Mouse (Mus musculus): Measurements from ENCODE around the gene Fkbp2. TPM values are rescaled to one million over a fixed set of nuclear protein-coding genes. Genes with fewer than 3 reads are reported as not detected.

The Fkbp2 gene
- polyA plus RNA-seq, 1 experiment from 2014 or later = 192 TPM

- H3K4me1 ChIP-seq (ENCODE audit: control insufficient read depth, insufficient read depth, low read depth, low read length) = no peaks in the 10 kb centered on the region
- no peak overlapping the region for H3K9ac ChIP-seq (ENCODE audit: low read depth, low read length)
- H3K36me3 ChIP-seq (ENCODE audit: control insufficient read depth, insufficient read depth, low read length) = no peaks in the 10 kb centered on the region
- no peak overlapping the region for H3K27ac ChIP-seq (ENCODE audit: low read depth, low read length)
- H3K9me3 ChIP-seq (ENCODE audit: control insufficient read depth, low read length) = no peaks in the 10 kb centered on the region
- no peaks in the 10 kb centered on the region for H3K27me3 ChIP-seq (replicated peaks; ENCODE audit: control insufficient read depth, insufficient read depth, low read length)
- ATAC-seq = no peak
- 84% methylated on average over 4 of the region's 4 CpGs for WGBS
- H3K4me3 ChIP-seq (ENCODE audit: low read length) = no peak overlapping the region
- no peak overlapping the region for H3K4me2 ChIP-seq (ENCODE audit: low read length)
Observed at GRCm38 (mm10) chr19:7012426-7012825, 32.1 kb upstream of the Fkbp2 start.

- H3K4me3 ChIP-seq (ENCODE audit: low read length) = no peak overlapping the region
- H3K9me3 ChIP-seq (ENCODE audit: control insufficient read depth, low read length) = no peaks in the 10 kb centered on the region
- no peak overlapping the region for H3K9ac ChIP-seq (ENCODE audit: low read depth, low read length)
- H3K4me2 ChIP-seq (ENCODE audit: low read length) = no peak overlapping the region
- no peaks in the 10 kb centered on the region for H3K4me1 ChIP-seq (ENCODE audit: control insufficient read depth, insufficient read depth, low read depth, low read length)
- H3K27me3 ChIP-seq (replicated peaks; ENCODE audit: control insufficient read depth, insufficient read depth, low read length) = no peaks in the 10 kb centered on the region
- no peaks in the 10 kb centered on the region for H3K36me3 ChIP-seq (ENCODE audit: control insufficient read depth, insufficient read depth, low read length)
- WGBS = 87% methylated on average over 9 of the region's 9 CpGs
- no peak for ATAC-seq
- H3K27ac ChIP-seq (ENCODE audit: low read depth, low read length) = no peak overlapping the region
Observed at GRCm38 (mm10) chr19:7006892-7007593, 26.7 kb upstream of the Fkbp2 start.

- H3K4me2 ChIP-seq (ENCODE audit: low read length) = no peak overlapping the region
- no peak overlapping the region for H3K27ac ChIP-seq (ENCODE audit: low read depth, low read length)
- no peaks in the 10 kb centered on the region for H3K9me3 ChIP-seq (ENCODE audit: control insufficient read depth, low read length)
- no peaks in the 10 kb centered on the region for H3K27me3 ChIP-seq (replicated peaks; ENCODE audit: control insufficient read depth, insufficient read depth, low read length)
- no peak overlapping the region for H3K4me3 ChIP-seq (ENCODE audit: low read length)
- WGBS = 97% methylated on average over 19 of the region's 19 CpGs
- no peak for ATAC-seq
- H3K36me3 ChIP-seq (ENCODE audit: control insufficient read depth, insufficient read depth, low read length) = peaks cover 16% of the 10 kb centered on the region
- peaks cover 23% of the 10 kb centered on the region for H3K4me1 ChIP-seq (ENCODE audit: control insufficient read depth, insufficient read depth, low read depth, low read length)
- no peak overlapping the region for H3K9ac ChIP-seq (ENCODE audit: low read depth, low read length)
Observed at GRCm38 (mm10) chr19:6999360-7000063, 19.2 kb upstream of the Fkbp2 start.

GRCm38 (mm10) chr19:6997721-6998290, 17.5 kb upstream of the Fkbp2 start:
- Histone ChIP-seq H3K27ac (ENCODE audit: low read depth, low read length) (no peak overlapping the region), H3K27me3 (replicated peaks; ENCODE audit: control insufficient read depth, insufficient read depth, low read length) (no peaks in the 10 kb centered on the region), H3K9ac (ENCODE audit: low read depth, low read length) (no peak overlapping the region), H3K36me3 (ENCODE audit: control insufficient read depth, insufficient read depth, low read length) (peaks cover 16% of the 10 kb centered on the region), H3K4me3 (ENCODE audit: low read length) (no peak overlapping the region), H3K4me1 (ENCODE audit: control insufficient read depth, insufficient read depth, low read depth, low read length) (peaks cover 29% of the 10 kb centered on the region), H3K9me3 (ENCODE audit: control insufficient read depth, low read length) (no peaks in the 10 kb centered on the region), H3K4me2 (ENCODE audit: low read length) (no peak overlapping the region)
- 79% methylated on average over 9 of the region's 9 CpGs for WGBS
- ATAC-seq = no peak

- Histone ChIP-seq H3K27me3 (replicated peaks; ENCODE audit: control insufficient read depth, insufficient read depth, low read length) (no peaks in the 10 kb centered on the region), H3K9me3 (ENCODE audit: control insufficient read depth, low read length) (no peaks in the 10 kb centered on the region), H3K36me3 (ENCODE audit: control insufficient read depth, insufficient read depth, low read length) (peaks cover 16% of the 10 kb centered on the region), H3K4me2 (ENCODE audit: low read length) (peak within 1 kb of the TSS; percentile 75), H3K4me3 (ENCODE audit: low read length) (peak within 1 kb of the TSS; percentile 69), H3K4me1 (ENCODE audit: control insufficient read depth, insufficient read depth, low read depth, low read length) (peaks cover 35% of the 10 kb centered on the region), H3K27ac (ENCODE audit: low read depth, low read length) (peak within 1 kb of the TSS; percentile 71), H3K9ac (ENCODE audit: low read depth, low read length) (peak within 1 kb of the TSS; percentile 83)
- peak; percentile 81 for ATAC-seq
- WGBS = under 1% methylated on average over 24 of the region's 24 CpGs
Observed at GRCm38 (mm10) chr19:6996006-6996405, 15.7 kb upstream of the Fkbp2 start, which contains the start of the genes Nudt22 and Trpt1. Gene Nudt22 (minus strand): TSS chr19:6996117. Gene Trpt1 (plus strand): TSS chr19:6996131.

- H3K27ac ChIP-seq (ENCODE audit: low read depth, low read length) = peak overlapping the region; percentile 39; the same call in 1 of the 2 replicates
Observed at GRCm38 (mm10) chr19:6995255-6995991, 15.1 kb upstream of the Fkbp2 start.

GRCm38 (mm10) chr19:6994489-6994888, 14.2 kb upstream of the Fkbp2 start:
- H3K9ac ChIP-seq (ENCODE audit: low read depth, low read length) = no peak overlapping the region
- peaks cover 35% of the 10 kb centered on the region for H3K4me1 ChIP-seq (ENCODE audit: control insufficient read depth, insufficient read depth, low read depth, low read length)
- no peak for ATAC-seq
- H3K27me3 ChIP-seq (replicated peaks; ENCODE audit: control insufficient read depth, insufficient read depth, low read length) = no peaks in the 10 kb centered on the region
- no peak overlapping the region for H3K27ac ChIP-seq (ENCODE audit: low read depth, low read length)
- H3K4me2 ChIP-seq (ENCODE audit: low read length) = no peak overlapping the region
- WGBS = 85% methylated on average over 8 of the region's 8 CpGs
- peaks cover 8% of the 10 kb centered on the region for H3K36me3 ChIP-seq (ENCODE audit: control insufficient read depth, insufficient read depth, low read length)
- H3K4me3 ChIP-seq (ENCODE audit: low read length) = no peak overlapping the region
- H3K9me3 ChIP-seq (ENCODE audit: control insufficient read depth, low read length) = no peaks in the 10 kb centered on the region

More at GRCm38 (mm10) chr19:6995255-6995991, 15.1 kb upstream of the Fkbp2 start:
- H3K4me2 ChIP-seq (ENCODE audit: low read length) = peak overlapping the region; percentile 75
- H3K27me3 ChIP-seq (replicated peaks; ENCODE audit: control insufficient read depth, insufficient read depth, low read length) = no peaks in the 10 kb centered on the region
- H3K4me3 ChIP-seq (ENCODE audit: low read length) = peak overlapping the region; percentile 69
- no peak for ATAC-seq
- WGBS = 45% methylated on average over 21 of the region's 21 CpGs
- peak overlapping the region; percentile 83 for H3K9ac ChIP-seq (ENCODE audit: low read depth, low read length)
- no peaks in the 10 kb centered on the region for H3K9me3 ChIP-seq (ENCODE audit: control insufficient read depth, low read length)
- peaks cover 35% of the 10 kb centered on the region for H3K4me1 ChIP-seq (ENCODE audit: control insufficient read depth, insufficient read depth, low read depth, low read length)
- H3K36me3 ChIP-seq (ENCODE audit: control insufficient read depth, insufficient read depth, low read length) = peaks cover 16% of the 10 kb centered on the region

GRCm38 (mm10) chr19:6994002-6994401, 13.7 kb upstream of the Fkbp2 start:
- WGBS = 84% methylated on average over 8 of the region's 8 CpGs
- H3K4me2 ChIP-seq (ENCODE audit: low read length) = no peak overlapping the region
- no peaks in the 10 kb centered on the region for H3K27me3 ChIP-seq (replicated peaks; ENCODE audit: control insufficient read depth, insufficient read depth, low read length)
- no peak overlapping the region for H3K27ac ChIP-seq (ENCODE audit: low read depth, low read length)
- no peak overlapping the region for H3K4me3 ChIP-seq (ENCODE audit: low read length)
- peaks cover 35% of the 10 kb centered on the region for H3K4me1 ChIP-seq (ENCODE audit: control insufficient read depth, insufficient read depth, low read depth, low read length)
- H3K9ac ChIP-seq (ENCODE audit: low read depth, low read length) = no peak overlapping the region
- ATAC-seq = no peak
- H3K36me3 ChIP-seq (ENCODE audit: control insufficient read depth, insufficient read depth, low read length) = peaks cover 4% of the 10 kb centered on the region
- no peaks in the 10 kb centered on the region for H3K9me3 ChIP-seq (ENCODE audit: control insufficient read depth, low read length)
